Mouse (Mus musculus) Patski (cell line): ENCODE measurements around the gene Fth1. TPM values are rescaled to one million over a fixed set of nuclear protein-coding genes. Genes with fewer than 3 reads are reported as not detected.

Experiments used
- ATAC-seq: fragments of 100-300 bp; one replicate; pipeline ENCODE4 v1.8.0; 2021
- CTCF ChIA-PET: fragments of 350-600 bp; sonication (Branson Sonifier 250); formaldehyde crosslinking; loops from one replicate; lab custom pipeline; 2022; ENCODE audit warnings: inconsistent platforms; lab: Charles Lee
- POLR2A ChIA-PET: fragments of 350-600 bp; sonication (Branson Sonifier 250); formaldehyde crosslinking; loops from one replicate; lab custom pipeline; 2022; ENCODE audit warnings: antibody characterized with exemption, inconsistent platforms; lab: Charles Lee
- DNase-seq: peaks from one replicate; pipeline ENCODE4 v3.0.0-alpha.2; 2011; ENCODE audit warnings: low read depth, low spot score
- H3K27me3 ChIP-seq: fragments of 371-371 bp; one replicate; pipeline ENCODE4 v1.5.1; 2021
- CTCF ChIP-seq: fragments of 100-300 bp; IDR thresholded peaks from one replicate; pipeline ENCODE4 v1.5.1; 2021
- in situ Hi-C: fragments of 300-500 bp; cut with MboI; formaldehyde crosslinking; loops from 3 replicates; pipeline ENCODE4 v1.11.1; 2018; ENCODE audit warnings: low pct_unique_long_range_greater_than_20kb, mixed read lengths
- polyA plus RNA-seq: library from polyadenylated mRNA; unstranded; gene quantifications from one replicate; pipeline ENCODE4 v1.2.3, GENCODE M21; 2021

The Fth1 gene
- polyA plus RNA-seq, 1 experiment from 2014 or later, result 2,141 TPM

DNA sequence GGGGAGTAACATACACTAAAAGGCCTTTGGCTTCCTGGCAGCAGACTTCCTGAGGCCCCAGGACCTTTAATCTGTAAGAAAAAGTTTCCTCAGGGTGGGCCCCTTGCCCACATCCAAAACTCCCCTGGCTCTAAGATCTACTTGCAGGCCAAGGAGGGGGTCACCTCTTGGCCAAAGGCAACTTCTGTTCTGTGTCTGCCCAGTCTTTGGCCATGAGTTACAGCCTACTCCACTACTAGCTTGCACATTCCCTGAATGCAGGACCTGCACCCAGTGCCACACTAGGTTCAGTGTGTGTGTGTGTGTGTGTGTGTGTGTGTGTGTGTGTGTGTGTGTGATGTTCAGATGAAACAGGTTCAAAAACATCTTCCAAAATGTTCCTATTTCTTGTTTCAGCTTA is 7.2 kb downstream of the Fth1 start:
- ChIA-PET CTCF (interaction anchor here (1.0 to 8.7 kb wide), 4 partner anchors 11 to 74 kb away, joined by 3 to 125 read pairs (median 40); no protein-coding TSS in a partner anchor), POLR2A (interaction anchor here (0.6 kb wide), 1 partner anchor 30 kb away, joined by 5 read pairs; no protein-coding TSS in a partner anchor)
- TF ChIP-seq CTCF, result no peak
- DNase-seq (no peak), ATAC-seq (no peak)
- in situ Hi-C loops, result no loop called here
- H3K27me3 ChIP-seq, result no peaks in the 10 kb centered on the region

DNA sequence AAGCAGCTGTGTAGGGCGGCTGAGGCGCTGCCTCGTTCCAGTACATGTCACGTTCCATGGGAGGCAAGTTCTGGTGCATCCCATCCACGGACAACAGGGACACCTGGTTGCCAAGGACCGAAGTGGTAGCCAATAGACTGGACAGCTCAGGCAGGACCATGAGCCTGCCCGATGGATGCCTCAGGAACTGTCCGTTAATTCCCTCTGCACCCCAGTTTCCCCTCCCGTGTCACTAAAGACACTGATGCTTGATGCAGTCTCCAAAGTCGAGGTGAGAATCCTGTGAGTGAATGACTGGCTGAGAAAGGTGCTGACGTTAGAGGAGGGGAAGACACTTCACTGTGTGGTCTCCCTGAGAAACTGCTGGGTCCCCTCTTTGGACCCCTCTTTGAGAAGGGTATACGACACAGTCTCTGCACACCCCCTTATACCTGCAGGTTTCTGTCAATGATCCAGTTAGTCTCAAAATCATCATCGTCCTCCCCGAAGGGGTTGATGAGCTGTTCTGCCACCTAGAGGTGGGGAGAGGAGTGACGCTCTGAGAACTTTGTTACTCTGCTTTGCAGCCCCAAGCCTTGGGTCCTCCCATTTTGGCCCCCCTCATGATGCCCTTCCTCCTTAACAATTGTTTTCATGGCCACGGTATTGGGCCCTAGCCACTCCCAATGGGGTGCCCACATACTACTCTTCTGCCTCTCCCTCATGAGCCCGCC is 8.9 kb downstream of the Fth1 start:
- CTCF ChIA-PET, result interaction anchor here (0.6 to 8.7 kb wide), 14 partner anchors 7 to 80 kb away, joined by 3 to 125 read pairs (median 4); no protein-coding TSS in a partner anchor
- ATAC-seq (no peak), DNase-seq (no peak)
- POLR2A ChIA-PET, result no interaction called here
- in situ Hi-C loops, result no loop called here
- peak; percentile 89 for TF ChIP-seq CTCF
- no peaks in the 10 kb centered on the region for H3K27me3 ChIP-seq

DNA sequence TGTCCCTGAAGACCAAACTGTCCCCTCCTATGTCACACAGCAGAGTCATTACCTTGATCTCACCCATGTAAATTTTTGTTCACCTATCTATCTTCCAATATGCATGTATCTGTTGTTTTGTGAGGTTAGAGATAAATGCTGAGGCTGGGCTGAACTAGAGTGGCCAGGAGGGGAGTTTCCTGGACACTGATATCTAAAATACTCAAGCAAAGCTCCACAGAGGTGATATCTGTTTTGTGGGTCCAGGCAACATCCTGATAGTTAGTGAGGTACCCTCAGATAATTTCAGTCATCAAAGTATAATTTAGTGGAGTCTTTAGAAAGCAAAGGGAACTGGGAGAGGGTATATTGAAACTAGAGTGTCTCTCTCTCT is 9.5 kb downstream of the Fth1 start:
- no peak for TF ChIP-seq CTCF
- in situ Hi-C loops, result loop anchor here (5.0 kb wide), 1 partner anchor 73 kb away; no protein-coding TSS in a partner anchor
- ATAC-seq, result no peak

DNA sequence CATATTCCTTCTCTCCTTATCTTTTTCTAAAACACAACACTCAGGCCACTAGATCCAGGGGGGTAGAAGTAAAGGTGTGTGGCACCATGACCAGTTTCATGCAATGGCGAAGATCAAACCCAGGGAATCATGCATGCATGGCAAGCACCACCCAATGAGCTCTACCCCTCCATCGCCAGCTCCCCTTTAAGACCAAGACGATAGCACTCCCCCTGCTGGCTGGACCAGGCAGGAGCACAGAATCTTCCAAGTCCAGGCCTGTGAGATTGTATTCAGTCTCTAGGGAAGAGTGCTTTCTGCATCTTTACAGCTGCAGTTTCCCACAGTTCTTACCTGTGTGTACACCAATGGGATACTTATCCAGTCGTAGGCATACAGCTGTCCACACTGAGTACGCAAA is 10.9 kb downstream of the Fth1 start:
- TF ChIP-seq CTCF, result peak; percentile 76
- peak; percentile 86 for ATAC-seq
- in situ Hi-C loops, result loop anchor here (5.0 kb wide), 1 partner anchor 74 kb away; no protein-coding TSS in a partner anchor
- ChIA-PET CTCF (interaction anchor here (0.6 to 8.7 kb wide), 29 partner anchors 10 to 208 kb away, joined by 3 to 125 read pairs (median 4); partner anchors contain the start of gene Best1), POLR2A (no interaction called here)
- no peaks in the 10 kb centered on the region for H3K27me3 ChIP-seq
- DNase-seq, result no peak

More for the DNA sequence above, 9.5 kb downstream of the Fth1 start:
- no peak for DNase-seq
- ChIA-PET CTCF (interaction anchor here (0.6 to 8.7 kb wide), 14 partner anchors 11 to 81 kb away, joined by 3 to 125 read pairs (median 5); no protein-coding TSS in a partner anchor), POLR2A (no interaction called here)
- H3K27me3 ChIP-seq, result no peaks in the 10 kb centered on the region

DNA sequence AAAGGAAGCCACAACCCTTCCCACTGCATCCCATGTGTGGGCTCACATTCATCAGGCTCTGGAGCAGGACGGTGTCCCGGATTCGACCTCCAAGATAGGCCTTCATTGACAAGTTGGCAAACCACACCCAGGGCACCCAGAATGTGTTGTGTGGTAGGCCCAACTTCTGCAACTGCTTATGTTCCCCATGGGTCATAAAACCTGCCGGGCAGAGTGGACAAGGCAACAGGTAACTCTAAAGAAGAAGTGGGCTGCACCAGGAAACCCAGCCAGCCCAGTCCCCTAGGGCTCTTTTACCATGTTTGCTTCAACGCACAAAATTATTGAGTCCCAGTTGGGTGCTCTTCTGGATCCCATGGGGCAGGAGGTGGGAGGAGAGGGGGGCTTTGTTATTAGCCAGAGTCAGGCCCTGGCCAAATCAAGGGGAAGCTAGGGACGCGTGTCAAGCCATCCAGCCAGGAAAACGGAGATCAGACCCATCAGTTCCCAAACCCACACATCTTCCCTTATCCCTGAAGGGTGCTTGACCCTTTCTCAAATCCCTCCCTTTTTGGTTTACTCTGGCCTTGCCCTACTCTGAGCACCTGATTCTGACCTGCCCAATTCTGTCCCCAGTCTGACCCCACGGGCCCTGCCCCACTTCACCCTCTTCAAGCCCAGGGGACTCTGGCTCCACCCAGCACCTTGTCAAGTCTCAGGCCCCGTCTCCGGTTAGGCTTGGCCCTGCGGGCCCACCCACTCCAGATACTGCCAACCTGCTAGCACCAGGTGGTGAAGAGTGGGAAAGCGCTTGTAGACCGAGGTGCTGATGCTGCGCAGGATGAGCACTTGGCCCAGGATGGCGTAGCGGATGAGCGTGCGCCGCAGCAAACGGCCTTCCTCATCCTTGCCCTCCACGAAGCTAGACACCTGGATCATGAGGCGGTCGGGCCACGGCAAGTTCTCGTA is 11.9 kb downstream of the Fth1 start:
- POLR2A ChIA-PET, result no interaction called here
- in situ Hi-C loops, result loop anchor here (5.0 kb wide), 1 partner anchor 75 kb away; no protein-coding TSS in a partner anchor

DNA sequence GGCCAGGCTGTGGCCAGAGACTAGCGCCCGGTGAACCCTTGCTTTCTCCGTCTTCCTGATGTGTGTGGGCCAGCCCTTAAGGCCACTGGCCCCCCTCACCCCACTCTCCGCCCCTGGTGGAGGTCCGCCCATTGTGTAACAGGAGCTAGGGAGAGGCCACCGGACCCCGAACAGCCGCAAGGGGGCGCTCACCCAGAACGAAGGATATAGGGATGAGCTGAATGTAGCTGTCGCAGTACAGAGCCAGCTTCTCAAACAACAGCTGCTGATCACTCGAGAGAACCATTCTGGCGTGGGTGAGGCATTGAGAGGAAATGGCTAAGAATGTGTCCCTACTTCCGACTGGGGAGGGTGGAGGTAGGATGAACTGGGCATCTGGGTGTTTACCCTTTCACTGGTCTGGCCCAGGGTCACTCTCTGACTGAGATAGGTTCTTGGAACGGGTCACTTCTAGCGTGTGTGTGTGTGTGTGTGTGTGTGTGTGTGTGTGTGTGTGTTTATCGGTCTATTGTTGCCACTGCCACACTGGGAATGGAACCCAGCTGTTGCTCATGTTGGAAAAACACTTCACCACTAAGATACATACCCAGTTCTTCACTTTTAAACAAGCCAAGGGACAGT is 12.7 kb downstream of the Fth1 start:
- TF ChIP-seq CTCF, result peak; percentile 86
- DNase-seq (no peak), ATAC-seq (peak; percentile 32)
- in situ Hi-C loops, result loop anchor here (5.0 kb wide), 1 partner anchor 76 kb away; no protein-coding TSS in a partner anchor
- ChIA-PET POLR2A (no interaction called here), CTCF (interaction anchor here (0.6 to 8.7 kb wide), 12 partner anchors 9 to 795 kb away, joined by 3 to 125 read pairs (median 3); no protein-coding TSS in a partner anchor)
- no peaks in the 10 kb centered on the region for H3K27me3 ChIP-seq

More for the DNA sequence above, 11.9 kb downstream of the Fth1 start:
- no peak for TF ChIP-seq CTCF
- no peak for DNase-seq
- H3K27me3 ChIP-seq, result no peaks in the 10 kb centered on the region
- CTCF ChIA-PET, result interaction anchor here (0.6 to 8.7 kb wide), 25 partner anchors 9 to 796 kb away, joined by 3 to 125 read pairs (median 4); partner anchors contain the start of gene Best1
- ATAC-seq, result no peak

DNA sequence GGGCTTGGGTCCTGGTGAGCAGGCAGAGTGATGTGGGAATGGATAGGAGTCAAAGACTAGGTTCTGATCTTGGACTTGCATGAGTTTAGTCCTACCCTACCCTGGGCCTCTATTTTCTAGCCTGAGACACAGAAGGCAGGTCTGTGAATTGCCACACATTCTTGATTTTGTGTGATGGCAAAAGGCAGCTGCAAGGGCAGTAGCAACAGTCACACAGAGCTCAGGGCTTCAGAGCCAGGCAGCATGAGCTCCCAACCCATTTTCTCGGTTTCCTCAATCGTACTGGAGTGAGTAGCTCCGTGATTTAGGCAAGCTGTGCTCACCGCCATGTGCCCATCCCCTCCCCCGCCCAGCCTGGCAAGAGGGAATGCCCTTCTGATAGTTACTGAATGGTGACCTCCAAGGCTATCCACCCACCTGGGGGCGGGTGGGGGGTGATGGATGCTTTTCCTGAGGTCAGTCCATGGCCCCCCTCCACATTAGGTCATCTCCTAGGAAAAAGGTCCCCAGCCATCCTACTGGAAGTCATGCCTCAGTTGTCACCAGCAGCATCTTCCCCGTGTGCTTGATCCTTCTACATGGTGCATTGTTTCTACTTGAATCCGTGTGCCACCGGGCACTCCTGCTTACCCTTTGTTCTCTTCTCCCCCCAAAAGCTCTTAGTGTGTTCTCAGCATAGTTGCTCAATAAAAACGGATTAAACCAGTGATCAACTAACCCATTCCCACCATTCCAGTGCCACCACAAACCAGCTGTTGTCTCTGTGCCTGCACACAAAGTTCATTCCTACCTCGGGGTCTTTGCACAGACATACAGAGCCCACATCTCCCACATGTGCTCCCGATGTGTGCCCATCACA is 17.0 kb downstream of the Fth1 start:
- DNase-seq, result no peak
- CTCF ChIA-PET, result interaction anchor here (0.9 to 6.2 kb wide), 4 partner anchors 9 to 86 kb away, joined by 3 to 78 read pairs (median 11); no protein-coding TSS in a partner anchor
- POLR2A ChIA-PET, result no interaction called here
- H3K27me3 ChIP-seq, result no peaks in the 10 kb centered on the region
- in situ Hi-C loops, result no loop called here
- no peak for TF ChIP-seq CTCF
- no peak for ATAC-seq

DNA sequence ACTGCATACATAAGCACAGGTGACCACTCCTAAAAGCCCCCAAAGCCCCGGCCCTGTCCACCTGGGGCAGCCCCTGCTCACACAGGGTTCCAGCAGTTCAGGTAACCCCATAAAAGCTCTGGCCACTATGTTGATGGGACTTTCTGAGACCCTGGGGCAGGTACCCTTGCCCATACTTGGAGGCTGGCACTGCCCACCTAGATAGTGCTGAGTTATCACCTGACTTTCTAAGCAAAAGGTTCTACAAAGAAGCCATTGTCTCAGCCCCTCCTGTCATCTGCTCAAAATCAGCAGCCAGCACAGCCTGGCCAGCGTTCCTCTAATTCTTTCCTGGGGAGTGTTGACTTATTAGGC is 17.6 kb downstream of the Fth1 start:
- no peak for DNase-seq
- in situ Hi-C loops, result no loop called here
- no peak for ATAC-seq
- no peak for TF ChIP-seq CTCF
- CTCF ChIA-PET, result interaction anchor here (1.7 to 6.2 kb wide), 3 partner anchors 10 to 86 kb away, joined by 3 to 78 read pairs (median 19); no protein-coding TSS in a partner anchor
- no peaks in the 10 kb centered on the region for H3K27me3 ChIP-seq
- POLR2A ChIA-PET, result no interaction called here
